Mouse (Mus musculus) forebrain, embryonic 12.5 days (tissue): Measurements from ENCODE around the gene Slc25a13. TPM values are rescaled to one million over a fixed set of nuclear protein-coding genes. Genes with fewer than 3 reads are reported as not detected.

Experiments
- ATAC-seq: fragments of 200-750 bp; cut with Nextera tagmentation; 2 replicates; pipeline ENCODE4 v1.8.0; 2017; ENCODE audit warnings: moderate TSS enrichment; ENCODE audit not compliant: low FRiP score
- H3K27ac ChIP-seq: fragments of 300-500 bp; sonication (generic); 2 replicates; pipeline ENCODE4 v1.5.1; 2016; ENCODE audit warnings: mild to moderate bottlenecking
- H3K27me3 ChIP-seq: fragments of 300-500 bp; sonication (generic); 2 replicates; pipeline ENCODE4 v1.6.1; 2016; ENCODE audit warnings: mild to moderate bottlenecking
- H3K36me3 ChIP-seq: fragments of 300-500 bp; sonication (generic); replicated peaks from 2 replicates; pipeline ENCODE4 v1.6.1; 2016; ENCODE audit warnings: mild to moderate bottlenecking
- H3K4me1 ChIP-seq: fragments of 300-500 bp; sonication (generic); 2 replicates; pipeline ENCODE4 v1.6.1; 2016
- H3K4me2 ChIP-seq: fragments of 300-500 bp; sonication (generic); 2 replicates; pipeline ENCODE4 v1.6.1; 2016; ENCODE audit warnings: mild to moderate bottlenecking, moderate library complexity
- H3K4me3 ChIP-seq: fragments of 300-500 bp; sonication (generic); replicated peaks from 2 replicates; pipeline ENCODE4 v1.5.1; 2016; ENCODE audit warnings: mild to moderate bottlenecking
- H3K9ac ChIP-seq: fragments of 300-500 bp; sonication (generic); 2 replicates; pipeline ENCODE4 v1.6.1; 2016; ENCODE audit warnings: mild to moderate bottlenecking
- H3K9me3 ChIP-seq: fragments of 300-500 bp; sonication (generic); 2 replicates; pipeline ENCODE4 v1.6.1; 2016
- WGBS: fragments of 180-500 bp; shearing (Covaris S2); methylation state at CpG from one replicate; pipeline ENCODE4 v1.1.7; 2016; 5-methylcytosine and 5-hydroxymethylcytosine counted together
- polyA plus RNA-seq: library from polyadenylated mRNA; unstranded; fragments of >200 nt; fragmentation: Nextera tagmentation; extraction: Ambion mirVana; gene quantifications from 2 replicates; pipeline ENCODE4 v1.2.1, GENCODE M21; 2016

The Slc25a13 gene
- polyA plus RNA-seq, 1 experiment from 2014 or later, result 23.6 TPM

DNA sequence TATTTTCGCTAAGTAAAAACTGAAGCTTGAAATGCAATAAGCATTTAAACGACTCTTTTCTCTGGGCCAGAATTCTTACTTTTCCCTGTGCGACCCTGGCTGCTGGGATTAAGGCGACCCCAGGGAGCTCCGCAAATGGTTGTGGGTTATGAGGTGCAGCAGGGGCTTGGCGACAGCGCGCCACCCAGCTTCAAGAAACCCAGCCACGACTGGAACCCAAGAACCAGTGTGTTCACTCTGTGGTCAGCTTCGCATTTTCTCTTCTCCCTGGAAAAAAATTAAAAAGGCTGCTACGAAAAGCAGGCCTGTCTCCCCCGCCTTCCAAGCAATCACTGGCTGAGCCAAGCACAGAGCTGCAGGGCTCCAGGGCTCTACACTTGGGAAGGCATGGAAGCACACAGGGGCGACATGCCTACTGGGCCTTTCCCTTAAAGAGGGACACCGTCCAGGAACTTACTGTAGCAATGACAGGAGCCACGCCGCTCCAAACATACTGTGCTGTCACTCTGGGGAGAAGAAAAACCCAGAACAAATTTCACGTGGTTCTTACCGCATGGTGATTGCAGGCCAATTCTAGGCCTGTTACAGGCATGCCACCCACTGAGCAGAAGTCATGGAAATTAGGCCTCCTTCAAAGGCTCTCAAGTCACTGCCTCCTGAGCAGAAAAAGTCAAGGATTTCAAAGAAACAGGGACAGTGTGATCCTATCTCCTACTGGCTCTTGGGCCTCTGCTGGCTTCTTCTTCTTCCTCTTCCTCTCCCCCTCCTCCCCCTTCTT, 178.0 kb downstream of the Slc25a13 start:
- ATAC-seq, result no peak
- Histone ChIP-seq H3K27ac (no peak overlapping the region), H3K4me3 (no peak overlapping the region), H3K9ac (no peak overlapping the region), H3K4me2 (no peak overlapping the region), H3K4me1 (peaks cover 13% of the 10 kb centered on the region), H3K27me3 (no peaks in the 10 kb centered on the region), H3K36me3 (no peaks in the 10 kb centered on the region), H3K9me3 (no peaks in the 10 kb centered on the region)
- 36% methylated on average over 18 of the region's 18 CpGs for WGBS

DNA sequence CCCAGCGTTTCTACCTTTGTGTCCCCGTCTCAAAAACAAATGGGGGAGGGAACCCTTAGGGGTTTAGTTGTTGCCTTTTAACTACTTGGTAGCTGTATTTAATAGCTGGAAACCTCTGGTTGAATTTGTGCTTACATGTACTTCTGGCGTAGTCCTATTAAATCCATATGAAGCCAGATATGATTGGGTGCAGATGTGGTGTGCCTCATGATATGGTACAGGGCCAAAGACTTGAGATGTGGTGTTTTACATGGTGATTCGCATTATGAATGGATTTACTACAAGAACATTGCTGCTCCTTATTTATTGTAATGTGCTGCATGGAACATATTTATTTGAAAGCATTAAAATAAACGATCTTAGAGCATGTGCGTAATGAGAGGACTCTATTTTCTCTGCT, 189.3 kb downstream of the Slc25a13 start:
- Histone ChIP-seq H3K9ac (no peak overlapping the region), H3K4me2 (no peak overlapping the region), H3K36me3 (no peaks in the 10 kb centered on the region), H3K4me1 (no peaks in the 10 kb centered on the region), H3K4me3 (no peak overlapping the region), H3K9me3 (no peaks in the 10 kb centered on the region), H3K27me3 (no peaks in the 10 kb centered on the region), H3K27ac (no peak overlapping the region)
- WGBS, result 89% methylated on average over 6 of the region's 6 CpGs
- no peak for ATAC-seq

DNA sequence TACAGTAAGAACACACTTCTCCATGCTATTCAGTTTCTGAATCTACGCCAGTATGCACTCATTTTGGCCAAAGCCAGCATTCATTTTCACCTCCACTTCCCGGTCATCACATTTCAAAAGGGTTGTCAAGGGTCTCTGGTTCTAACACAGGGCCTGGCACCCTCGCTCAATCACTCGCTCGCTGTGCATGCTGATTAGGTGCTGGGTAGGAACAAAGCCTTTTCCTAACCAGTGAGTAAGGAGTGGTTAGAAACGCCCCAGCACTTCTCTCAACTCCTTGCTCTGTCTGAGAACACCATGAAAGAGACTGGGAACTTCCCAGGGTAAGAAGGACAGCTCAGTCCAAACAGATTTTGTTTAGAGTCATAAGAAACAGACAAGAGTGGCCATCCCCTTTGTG, 193.0 kb downstream of the Slc25a13 start:
- H3K27me3 ChIP-seq, result no peaks in the 10 kb centered on the region
- no peaks in the 10 kb centered on the region for H3K36me3 ChIP-seq
- H3K27ac ChIP-seq, result no peak overlapping the region
- no peak overlapping the region for H3K4me3 ChIP-seq
- ATAC-seq, result no peak
- H3K9me3 ChIP-seq, result no peaks in the 10 kb centered on the region
- no peak overlapping the region for H3K4me2 ChIP-seq
- no peaks in the 10 kb centered on the region for H3K4me1 ChIP-seq
- no peak overlapping the region for H3K9ac ChIP-seq
- WGBS, result 26% methylated on average over 6 of the region's 6 CpGs

DNA sequence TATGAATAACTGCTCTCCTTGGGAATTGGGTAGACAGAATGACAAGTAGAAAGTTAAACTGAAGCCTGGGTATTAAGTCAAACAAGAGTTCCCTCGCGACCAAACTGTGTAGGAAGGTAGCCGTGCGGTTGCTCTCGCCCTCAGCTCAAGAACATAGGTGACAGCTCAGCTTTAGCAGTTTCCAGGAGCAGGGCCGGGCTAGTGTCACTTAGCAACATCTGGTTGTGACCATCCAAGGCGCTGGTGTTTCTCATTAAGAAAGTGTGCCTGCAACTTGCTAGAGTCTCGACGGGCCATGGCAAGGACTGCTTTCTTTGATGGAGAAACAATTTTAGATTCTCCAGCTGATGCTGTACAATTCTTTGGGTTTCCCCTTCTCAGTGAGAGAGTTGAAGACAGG, 200.0 kb downstream of the Slc25a13 start:
- no peaks in the 10 kb centered on the region for H3K27me3 ChIP-seq
- WGBS, result 53% methylated on average over 9 of the region's 9 CpGs
- no peaks in the 10 kb centered on the region for H3K9me3 ChIP-seq
- H3K4me2 ChIP-seq, result no peak overlapping the region
- no peak overlapping the region for H3K27ac ChIP-seq
- H3K4me3 ChIP-seq, result no peak overlapping the region
- no peak for ATAC-seq
- no peak overlapping the region for H3K9ac ChIP-seq
- no peaks in the 10 kb centered on the region for H3K36me3 ChIP-seq
- H3K4me1 ChIP-seq, result peaks cover 7% of the 10 kb centered on the region; the same call in 1 of the 2 replicates

DNA sequence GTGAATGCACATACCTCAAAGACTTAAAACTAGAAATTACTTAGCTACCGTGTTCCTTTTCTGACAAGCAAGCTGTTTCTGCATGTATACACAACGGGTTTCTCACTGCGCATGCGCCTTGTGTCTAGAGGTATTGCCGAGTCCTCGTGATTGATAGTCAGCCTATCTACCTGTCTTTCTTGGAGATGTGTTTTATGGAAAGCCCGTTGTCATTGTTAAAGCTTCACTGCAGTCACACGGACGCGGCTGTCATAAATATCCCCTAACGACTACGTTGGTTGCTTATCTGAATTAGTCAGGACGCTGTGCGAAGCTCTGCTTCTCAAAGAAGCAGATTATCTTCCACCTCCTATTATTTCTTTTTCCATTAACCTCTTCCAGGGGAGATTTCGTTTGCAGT, 201.4 kb downstream of the Slc25a13 start:
- no peaks in the 10 kb centered on the region for H3K27me3 ChIP-seq
- H3K4me3 ChIP-seq, result no peak overlapping the region
- 57% methylated on average over 15 of the region's 15 CpGs for WGBS
- H3K9me3 ChIP-seq, result no peaks in the 10 kb centered on the region
- ATAC-seq, result no peak
- H3K36me3 ChIP-seq, result no peaks in the 10 kb centered on the region
- H3K27ac ChIP-seq, result no peak overlapping the region
- H3K4me2 ChIP-seq, result no peak overlapping the region
- peaks cover 7% of the 10 kb centered on the region; the same call in 1 of the 2 replicates for H3K4me1 ChIP-seq
- no peak overlapping the region for H3K9ac ChIP-seq

DNA sequence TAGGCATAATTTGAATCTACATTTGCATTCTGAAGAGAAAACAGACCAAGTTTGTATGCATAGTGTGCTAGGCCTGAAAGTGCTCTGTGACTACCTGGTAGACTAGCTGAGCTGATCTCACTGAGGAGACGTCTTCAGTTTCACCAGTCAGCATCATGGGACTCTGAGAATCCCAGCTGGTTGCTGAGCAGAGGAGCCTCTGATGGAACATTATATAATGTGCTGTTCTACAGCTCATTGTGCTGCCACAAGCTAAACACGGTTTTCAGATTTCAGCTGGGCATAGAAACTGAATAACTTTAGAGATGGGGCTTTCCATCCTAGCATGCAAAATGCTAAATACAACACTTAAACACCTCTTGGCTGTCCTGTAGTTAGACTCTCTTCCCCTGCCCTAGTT, 205.6 kb downstream of the Slc25a13 start:
- WGBS, result 76% methylated on average over 2 of the region's 2 CpGs
- ATAC-seq, result no peak

DNA sequence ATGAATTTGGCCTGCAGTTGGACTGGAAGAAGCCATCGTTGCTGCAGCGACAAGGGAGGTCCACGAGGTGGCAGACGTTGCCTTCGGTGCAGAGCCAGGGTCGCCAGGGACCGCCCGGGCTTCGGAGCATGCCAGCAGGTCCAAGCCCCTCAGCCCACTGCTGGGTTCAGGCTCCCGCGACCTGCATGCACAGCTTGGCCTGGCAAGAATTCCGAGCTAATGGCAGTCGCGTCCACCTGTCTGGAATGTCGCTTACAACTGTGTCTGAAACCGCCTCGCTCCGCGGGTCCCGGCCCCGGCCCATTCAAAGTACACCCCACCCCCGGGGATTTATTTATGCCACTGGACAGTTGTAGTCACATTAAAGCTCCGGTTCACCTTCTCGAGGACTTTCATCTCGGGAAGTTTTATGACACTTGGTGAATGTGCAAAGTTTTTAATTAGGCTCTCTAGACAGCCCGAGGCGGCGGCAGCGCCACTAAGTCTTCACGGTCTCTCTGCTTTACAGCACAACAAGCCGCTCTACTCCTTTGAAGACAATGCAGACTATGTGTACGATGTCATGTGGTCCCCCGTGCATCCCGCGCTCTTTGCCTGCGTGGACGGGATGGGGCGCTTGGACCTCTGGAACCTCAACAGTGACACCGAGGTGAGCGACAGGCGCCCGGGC, 211.1 kb downstream of the Slc25a13 start:
- 0 out of 2 replicates have a peak overlapping the region, but pooled peaks have one; percentile 31 for H3K27ac ChIP-seq
- no peaks in the 10 kb centered on the region for H3K36me3 ChIP-seq
- peak; percentile 95 for ATAC-seq
- H3K27me3 ChIP-seq, result no peaks in the 10 kb centered on the region
- H3K9me3 ChIP-seq, result no peaks in the 10 kb centered on the region
- WGBS, result 3% methylated on average over 42 of the region's 42 CpGs
- H3K4me1 ChIP-seq, result peaks cover 12% of the 10 kb centered on the region
- H3K9ac ChIP-seq, result peak overlapping the region; percentile 53
- H3K4me2 ChIP-seq, result peak overlapping the region; percentile 88
- H3K4me3 ChIP-seq, result peak overlapping the region; percentile 50

More for the DNA sequence above, 205.6 kb downstream of the Slc25a13 start:
- Histone ChIP-seq H3K27me3 (no peaks in the 10 kb centered on the region), H3K27ac (no peak overlapping the region), H3K9me3 (no peaks in the 10 kb centered on the region), H3K4me1 (peaks cover 1% of the 10 kb centered on the region; the same call in 1 of the 2 replicates), H3K9ac (no peak overlapping the region), H3K4me3 (no peak overlapping the region), H3K36me3 (no peaks in the 10 kb centered on the region), H3K4me2 (no peak overlapping the region)

DNA sequence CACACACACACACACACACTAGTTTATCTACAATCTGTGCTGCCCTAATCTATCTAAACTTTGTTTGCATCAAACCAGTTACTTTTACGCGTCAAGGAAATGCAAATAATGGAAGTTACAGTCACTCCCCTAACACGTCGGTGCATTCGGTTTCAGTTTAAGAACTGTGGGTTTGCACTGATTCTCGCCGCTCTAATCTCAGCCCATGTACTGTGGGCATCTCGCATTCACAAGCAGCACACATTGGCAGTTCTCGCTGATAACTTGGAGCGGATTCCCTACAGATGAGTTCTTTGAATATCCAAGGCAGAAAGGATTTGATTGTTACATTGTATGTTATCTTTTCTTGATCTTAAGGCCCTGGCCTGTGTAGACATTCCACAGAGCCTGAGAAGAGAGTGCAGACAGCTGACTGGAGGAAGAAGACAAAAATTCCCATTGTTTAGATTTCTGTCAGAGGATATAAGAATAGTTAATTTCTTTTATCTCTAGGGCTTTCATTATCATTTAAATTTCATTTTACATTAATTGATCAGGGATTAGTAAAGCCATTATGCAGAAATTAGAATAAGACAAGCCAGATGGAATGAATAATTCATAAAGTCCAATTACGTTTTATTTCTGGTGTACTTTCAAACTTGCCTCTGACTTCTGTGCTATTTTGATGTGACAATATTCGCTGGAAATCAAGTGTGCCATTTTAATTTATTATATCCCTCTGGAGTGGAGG, 212.1 kb downstream of the Slc25a13 start:
- H3K27ac ChIP-seq, result no peak overlapping the region

DNA sequence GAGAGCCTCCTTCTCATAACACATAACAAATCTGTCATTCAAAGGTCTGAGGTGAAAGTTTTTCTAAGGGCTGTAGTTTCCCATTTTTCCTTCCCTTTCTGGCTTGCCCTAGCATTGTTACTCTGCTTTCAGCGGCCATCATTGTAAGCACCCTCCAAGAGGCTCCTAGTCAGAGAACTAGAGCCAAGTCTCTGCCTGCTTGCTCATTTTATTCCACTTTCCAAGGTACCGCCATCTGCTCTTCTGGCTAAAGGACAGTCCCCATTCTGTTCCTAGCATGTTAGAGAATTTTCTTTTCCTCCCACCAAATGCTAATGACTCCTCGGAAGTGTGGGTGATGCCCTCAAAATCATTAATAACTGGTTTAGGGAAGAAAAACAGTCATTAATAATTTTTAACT, 214.9 kb downstream of the Slc25a13 start:
- no peak for ATAC-seq
- 81% methylated on average over 3 of the region's 3 CpGs for WGBS

More for the DNA sequence above, 212.1 kb downstream of the Slc25a13 start:
- WGBS, result 56% methylated on average over 12 of the region's 12 CpGs
- H3K36me3 ChIP-seq, result no peaks in the 10 kb centered on the region
- no peak overlapping the region for H3K4me3 ChIP-seq
- no peaks in the 10 kb centered on the region for H3K9me3 ChIP-seq
- no peak overlapping the region for H3K9ac ChIP-seq
- H3K4me2 ChIP-seq, result no peak overlapping the region
- peaks cover 12% of the 10 kb centered on the region for H3K4me1 ChIP-seq
- ATAC-seq, result no peak; the same call in 1 of the 2 replicates
- no peaks in the 10 kb centered on the region for H3K27me3 ChIP-seq

DNA sequence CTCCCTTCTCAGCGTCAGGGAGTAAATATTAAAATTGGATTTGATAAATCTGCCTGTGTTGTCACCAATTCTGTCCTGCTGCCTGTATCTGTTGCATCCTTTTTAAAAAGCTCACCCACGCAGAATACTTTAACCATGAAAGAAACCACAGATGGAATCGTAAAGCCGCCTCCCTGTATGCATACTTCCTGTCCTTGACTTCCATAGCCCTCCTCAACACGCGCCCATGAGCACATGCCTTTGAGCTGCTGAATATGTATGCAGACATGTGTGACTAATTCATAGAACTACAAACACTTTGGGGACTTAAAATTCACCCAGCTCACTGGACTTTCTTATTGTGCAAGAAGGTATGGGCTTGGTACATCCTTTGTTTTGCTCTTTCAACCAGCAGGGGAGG, 219.4 kb downstream of the Slc25a13 start:
- no peaks in the 10 kb centered on the region for H3K36me3 ChIP-seq
- H3K27me3 ChIP-seq, result no peaks in the 10 kb centered on the region
- peaks cover 15% of the 10 kb centered on the region for H3K4me1 ChIP-seq
- no peaks in the 10 kb centered on the region for H3K9me3 ChIP-seq
- no peak overlapping the region for H3K9ac ChIP-seq
- H3K4me2 ChIP-seq, result no peak overlapping the region
- whole genome bisulfite sequencing, result 63% methylated on average over 6 of the region's 6 CpGs
- no peak overlapping the region for H3K27ac ChIP-seq
- no peak for ATAC-seq
- H3K4me3 ChIP-seq, result no peak overlapping the region

More for the DNA sequence above, 214.9 kb downstream of the Slc25a13 start:
- Histone ChIP-seq H3K4me1 (peaks cover 22% of the 10 kb centered on the region), H3K27me3 (no peaks in the 10 kb centered on the region), H3K27ac (no peak overlapping the region), H3K9me3 (no peaks in the 10 kb centered on the region), H3K36me3 (no peaks in the 10 kb centered on the region), H3K9ac (no peak overlapping the region), H3K4me3 (no peak overlapping the region), H3K4me2 (no peak overlapping the region)

DNA sequence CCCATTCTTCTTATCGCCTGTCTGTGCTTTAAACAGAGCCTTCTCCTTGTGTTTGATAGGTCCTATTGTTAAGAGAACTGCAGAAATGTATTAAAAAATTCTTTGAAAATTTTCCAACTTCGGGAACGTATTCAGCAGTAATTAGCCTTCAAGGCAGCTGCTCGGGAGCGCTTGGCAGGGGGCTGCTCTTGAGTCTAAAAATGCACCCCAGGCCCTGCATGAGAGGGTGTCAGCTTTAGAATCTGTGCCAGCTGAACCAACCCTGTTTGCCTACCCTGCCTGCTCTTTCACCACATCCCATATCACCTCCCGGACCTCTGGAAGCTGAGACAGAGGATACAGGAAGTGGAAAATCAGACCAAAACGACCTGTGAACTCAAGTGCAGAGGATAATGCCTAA, 223.9 kb downstream of the Slc25a13 start:
- no peak for ATAC-seq
- Histone ChIP-seq H3K36me3 (no peaks in the 10 kb centered on the region), H3K4me3 (no peak overlapping the region), H3K9ac (no peak overlapping the region), H3K4me2 (no peak overlapping the region), H3K27ac (no peak overlapping the region), H3K9me3 (no peaks in the 10 kb centered on the region), H3K4me1 (peaks cover 27% of the 10 kb centered on the region), H3K27me3 (no peaks in the 10 kb centered on the region)
- 24% methylated on average over 7 of the region's 7 CpGs for WGBS
